Mouse (Mus musculus) v-Abl transformed pro-B cells (cell line): Measurements from ENCODE around the gene Plscr1.

ENCODE experiments used
- in situ Hi-C, 2 experiments: fragments of 400-800 bp; cut with MboI; formaldehyde crosslinking; loops; one replicate each; pipeline ENCODE4 v1.15.1; 2025; ENCODE audit not compliant: unreplicated experiment in 2 of 2

Plscr1 gene

GRCm38 (mm10) chr9:92252718-92253117 lies 3.2 kb downstream of the Plscr1 start:
- in situ Hi-C loops = loop anchor here (5.0 to 10.0 kb wide), 3 partner anchors 130 to 232 kb away; no protein-coding TSS in a partner anchor

GRCm38 (mm10) chr9:92253585-92254321 lies 4.2 kb downstream of the Plscr1 start:
- in situ Hi-C loops = loop anchor here (5.0 to 10.0 kb wide), 3 partner anchors 129 to 231 kb away; no protein-coding TSS in a partner anchor

GRCm38 (mm10) chr9:92260481-92261159 lies 11.1 kb downstream of the Plscr1 start:
- in situ Hi-C loops = no loop called here

- in situ Hi-C loops = no loop called here
Measured at GRCm38 (mm10) chr9:92265719-92266118, 16.2 kb downstream of the Plscr1 start.

- in situ Hi-C loops = no loop called here
Measured at GRCm38 (mm10) chr9:92266558-92267171, 17.1 kb downstream of the Plscr1 start.

- in situ Hi-C loops = no loop called here
Measured at GRCm38 (mm10) chr9:92267732-92268131, 18.2 kb downstream of the Plscr1 start.

GRCm38 (mm10) chr9:92269829-92270404 lies 20.4 kb downstream of the Plscr1 start:
- in situ Hi-C loops = no loop called here

- in situ Hi-C loops = no loop called here
Measured at GRCm38 (mm10) chr9:92270927-92271326, 21.4 kb downstream of the Plscr1 start.

- in situ Hi-C loops = no loop called here
Measured at GRCm38 (mm10) chr9:92272650-92273049, 23.1 kb downstream of the Plscr1 start.

GRCm38 (mm10) chr9:92273271-92273670 lies 23.7 kb downstream of the Plscr1 start:
- in situ Hi-C loops = no loop called here

- in situ Hi-C loops = no loop called here
Measured at GRCm38 (mm10) chr9:92273956-92274762, 24.6 kb downstream of the Plscr1 start.

- in situ Hi-C loops = no loop called here
Measured at GRCm38 (mm10) chr9:92275486-92276207, 26.1 kb downstream of the Plscr1 start, which contains the start of gene Plscr2. TSS of gene Plscr2 (plus strand) at chr9:92275602.

- in situ Hi-C loops = no loop called here
Measured at GRCm38 (mm10) chr9:92276360-92276759, 26.8 kb downstream of the Plscr1 start.

GRCm38 (mm10) chr9:92280048-92280447 lies 30.5 kb downstream of the Plscr1 start:
- in situ Hi-C loops = no loop called here

GRCm38 (mm10) chr9:92282563-92283171 lies 33.1 kb downstream of the Plscr1 start:
- in situ Hi-C loops = no loop called here

GRCm38 (mm10) chr9:92289675-92290074 lies 40.1 kb downstream of the Plscr1 start:
- in situ Hi-C loops = no loop called here

- in situ Hi-C loops = no loop called here
Measured at GRCm38 (mm10) chr9:92292169-92292568, 42.6 kb downstream of the Plscr1 start.

- in situ Hi-C loops = no loop called here
Measured at GRCm38 (mm10) chr9:92292922-92293321, 43.4 kb downstream of the Plscr1 start.
